Mouse (Mus musculus): ENCODE measurements around the gene Sh3glb2.

The Sh3glb2 gene

GRCm38 (mm10) chr2:30342061-30342460 is 17.1 kb downstream of the Sh3glb2 start:
- DNase-seq (ENCODE audit: low spot score): no peak

DNA sequence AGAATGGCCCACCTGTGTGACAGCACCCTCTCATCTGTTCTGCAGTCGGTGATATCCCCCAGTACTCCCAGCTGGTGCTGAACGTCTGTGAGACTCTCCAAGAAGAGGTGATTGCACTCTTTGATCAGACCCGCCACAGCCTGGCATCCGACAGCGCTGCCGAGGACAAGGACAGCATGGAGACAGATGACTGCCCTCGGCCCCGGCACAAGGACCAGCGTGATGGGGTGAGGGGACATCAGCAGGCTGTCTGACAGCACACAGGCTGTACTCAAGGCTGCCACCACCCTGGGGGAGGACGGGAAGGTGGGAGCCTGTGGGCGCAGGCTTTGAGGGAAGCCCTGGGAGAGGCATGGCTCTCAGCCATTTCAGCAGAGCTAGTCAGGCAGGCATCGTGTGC is 22.0 kb downstream of the Sh3glb2 start:
- no peak for DNase-seq (ENCODE audit: low spot score)

- DNase-seq (ENCODE audit: low spot score): no peak
Measured at GRCm38 (mm10) chr2:30336174-30336915, 22.8 kb downstream of the Sh3glb2 start.

DNA sequence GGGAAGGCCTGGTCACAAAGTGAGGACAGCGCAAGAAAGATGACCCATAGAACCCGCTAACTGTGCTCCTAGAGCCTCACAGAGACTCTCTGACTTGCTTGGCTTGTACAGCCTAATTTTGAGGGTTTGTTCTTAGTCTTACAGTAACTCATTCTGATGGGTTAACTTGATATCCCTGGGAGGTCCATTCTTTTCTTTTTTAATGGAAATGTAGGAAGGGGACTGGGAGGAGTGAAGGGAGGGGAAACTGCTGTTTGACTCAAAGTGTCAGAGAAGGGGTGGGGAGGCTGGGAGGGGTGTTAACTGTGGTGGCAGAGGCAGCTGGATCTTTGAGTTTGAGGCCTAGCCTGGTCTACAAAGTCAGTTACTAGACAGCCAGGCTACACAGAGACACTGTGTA is 23.8 kb downstream of the Sh3glb2 start:
- DNase-seq (ENCODE audit: low spot score): no peak

- no peak for DNase-seq (ENCODE audit: low spot score)
Measured at GRCm38 (mm10) chr2:30328791-30329190, 30.3 kb downstream of the Sh3glb2 start.

DNA sequence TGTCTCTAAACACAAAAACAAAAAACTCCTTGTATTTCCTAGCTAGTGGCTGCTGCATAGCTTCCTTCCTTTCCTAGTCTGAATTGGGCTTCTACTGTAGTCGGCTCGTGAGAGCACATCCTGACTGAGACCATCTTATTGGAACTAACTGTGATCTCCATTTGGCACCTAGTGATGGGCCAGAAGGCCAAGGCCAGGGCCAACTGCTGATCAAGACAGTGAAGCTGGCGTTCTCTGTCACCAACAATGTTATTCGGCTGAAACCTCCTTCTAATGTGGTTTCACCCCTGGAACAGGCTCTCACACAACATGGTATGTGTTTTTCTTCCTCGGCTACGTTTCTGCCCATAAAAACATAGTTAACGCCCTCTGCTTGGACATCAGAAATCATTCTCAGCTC is 31.9 kb downstream of the Sh3glb2 start:
- no peak for DNase-seq (ENCODE audit: low spot score)

DNA sequence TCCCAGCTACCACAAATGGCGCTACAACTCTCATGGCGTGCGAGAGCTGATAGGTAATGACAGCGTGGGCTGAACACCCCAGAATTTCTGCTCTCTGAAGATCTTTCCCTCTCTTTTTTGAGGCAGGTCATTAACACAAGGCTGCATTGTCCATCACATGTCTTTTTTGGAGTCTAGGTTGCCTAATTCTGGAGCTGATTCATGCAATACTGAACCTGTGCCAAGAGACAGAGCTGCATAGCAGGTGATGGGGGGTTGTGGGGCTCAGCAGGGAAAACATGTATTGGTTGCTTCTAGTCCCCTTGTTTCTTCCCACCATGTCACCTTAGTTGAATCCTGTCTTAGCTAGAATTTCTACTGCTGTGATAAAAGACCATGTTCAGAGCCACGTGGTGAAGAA is 33.8 kb downstream of the Sh3glb2 start:
- no peak for DNase-seq (ENCODE audit: low spot score)

- no peak for DNase-seq (ENCODE audit: low spot score)
Measured at GRCm38 (mm10) chr2:30323111-30323510, 36.0 kb downstream of the Sh3glb2 start.

GRCm38 (mm10) chr2:30319260-30319659 is 39.9 kb downstream of the Sh3glb2 start:
- DNase-seq (ENCODE audit: low spot score): no peak

- no peak for DNase-seq (ENCODE audit: low spot score)
Measured at GRCm38 (mm10) chr2:30316955-30317354, 42.2 kb downstream of the Sh3glb2 start.

DNA sequence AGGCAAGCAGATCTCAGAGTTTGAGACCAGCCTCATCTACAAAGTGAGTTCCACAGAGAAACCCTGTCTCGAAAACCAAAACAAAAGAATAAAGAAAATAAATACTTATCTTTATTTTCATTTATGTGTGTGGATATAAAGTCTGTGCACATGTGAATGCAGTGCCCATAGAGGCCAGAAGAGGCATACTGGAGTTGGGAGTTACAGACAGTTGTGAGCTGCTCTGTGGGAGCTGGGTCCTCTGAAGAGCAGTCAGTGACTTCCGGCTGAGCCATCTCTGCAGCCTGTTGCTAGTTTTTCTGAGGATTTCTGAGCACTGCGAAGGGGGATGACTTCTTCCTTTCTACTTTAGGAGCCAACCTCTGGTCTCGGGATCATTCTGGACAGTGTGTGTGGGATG is 43.0 kb downstream of the Sh3glb2 start:
- no peak for DNase-seq (ENCODE audit: low spot score)

DNA sequence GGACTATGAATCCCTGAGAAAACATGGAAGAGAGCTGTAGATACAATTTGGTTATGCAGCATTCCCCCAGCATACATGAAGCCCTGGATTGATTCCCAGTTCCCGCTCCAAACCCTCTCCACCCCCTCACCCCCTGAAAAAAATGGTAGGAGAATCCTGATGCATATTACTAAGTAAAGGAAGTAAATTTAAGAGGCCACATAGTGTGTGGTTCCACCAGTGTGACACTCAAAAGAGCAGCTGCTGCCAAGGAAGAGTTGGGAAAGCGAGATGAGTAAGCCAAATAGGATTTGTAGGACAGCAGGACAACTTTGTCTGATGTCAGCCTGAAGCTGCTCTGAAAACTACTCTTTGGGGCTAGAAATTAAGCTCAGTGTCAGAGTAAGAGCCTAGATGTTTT is 47.7 kb downstream of the Sh3glb2 start:
- DNase-seq (ENCODE audit: low spot score): no peak

GRCm38 (mm10) chr2:30309351-30309750 is 49.8 kb downstream of the Sh3glb2 start:
- DNase-seq (ENCODE audit: low spot score): no peak

GRCm38 (mm10) chr2:30306087-30306486 is 53.0 kb downstream of the Sh3glb2 start:
- no peak for DNase-seq (ENCODE audit: low spot score)

DNA sequence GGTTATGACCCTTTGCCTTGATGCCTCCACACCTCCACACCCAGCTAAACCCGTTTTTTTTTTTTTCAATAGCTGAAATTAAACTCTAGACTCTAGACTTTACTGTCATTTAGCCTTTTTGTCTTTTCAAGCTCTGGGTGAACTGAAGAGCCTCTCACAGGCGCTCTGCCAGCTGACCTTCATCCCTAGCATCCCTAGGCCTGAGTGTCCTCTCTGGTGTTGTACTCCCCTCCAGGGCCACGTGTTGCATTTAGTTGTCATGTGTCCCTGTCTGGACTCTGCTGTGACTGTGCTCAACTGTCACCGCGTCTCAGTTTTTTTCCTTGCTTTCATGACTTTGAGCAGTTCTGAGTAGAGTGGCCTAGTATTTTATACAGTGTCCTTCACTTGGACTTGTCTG is 59.2 kb downstream of the Sh3glb2 start:
- DNase-seq (ENCODE audit: low spot score): no peak

DNA sequence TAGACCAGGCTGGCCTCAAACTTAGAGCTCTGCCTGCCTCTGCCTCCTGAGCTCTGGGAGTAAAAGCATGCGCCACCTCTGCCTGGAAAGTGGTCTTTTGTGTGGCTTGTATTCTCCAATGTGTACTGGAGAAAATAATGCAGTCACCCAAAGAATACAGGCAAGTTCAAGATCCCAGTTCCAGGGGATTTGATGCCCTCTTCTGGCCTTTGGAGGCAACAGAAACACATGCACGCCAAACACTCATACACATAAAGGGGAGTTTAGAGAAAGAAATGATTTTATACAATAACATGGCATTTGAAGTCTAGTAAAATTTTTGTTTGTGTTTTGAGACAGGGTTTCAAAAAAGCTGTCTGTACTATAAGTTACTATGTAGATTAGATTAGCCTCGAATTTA is 59.6 kb downstream of the Sh3glb2 start:
- no peak for DNase-seq (ENCODE audit: low spot score)

Measured in ovary, postnatal 36 days (tissue).